Mouse (Mus musculus) heart, embryonic 16.5 days (tissue): ENCODE results near the gene Apobec1. TPM values are rescaled to one million over a fixed set of nuclear protein-coding genes. Genes with fewer than 3 reads are reported as not detected.
"Not testable (repeated sequence)": the region's sequence is repeated elsewhere in the genome, so short reads cannot be mapped to it uniquely, and the experiment has no call there.

Source experiments
- ATAC-seq: fragments of 200-750 bp; cut with Nextera tagmentation; replicated peaks from 2 replicates; pipeline ENCODE4 v1.8.0; 2017; ENCODE audit warnings: moderate number of reproducible peaks; ENCODE audit not compliant: insufficient read depth, low FRiP score; ENCODE audit errors: extremely low read depth
- H3K27ac ChIP-seq: fragments of 300-500 bp; sonication (generic); 2 replicates; pipeline ENCODE4 v1.5.1; 2014; ENCODE audit warnings: mild to moderate bottlenecking, low read length, control low read depth, moderate library complexity
- H3K27me3 ChIP-seq: fragments of 300-500 bp; sonication (generic); 2 replicates; pipeline ENCODE4 v1.6.1; 2014; ENCODE audit warnings: low read length, mixed read lengths; ENCODE audit not compliant: control insufficient read depth, insufficient read depth
- H3K36me3 ChIP-seq: fragments of 300-500 bp; sonication (generic); 2 replicates; pipeline ENCODE4 v1.6.1; 2014; ENCODE audit not compliant: control insufficient read depth, insufficient read depth
- H3K4me1 ChIP-seq: fragments of 300-500 bp; sonication (generic); 2 replicates; pipeline ENCODE4 v1.6.1; 2014; ENCODE audit warnings: low read length, mixed read lengths; ENCODE audit not compliant: control insufficient read depth, insufficient read depth
- H3K4me2 ChIP-seq: fragments of 300-500 bp; sonication (generic); 2 replicates; pipeline ENCODE4 v1.6.1; 2014; ENCODE audit warnings: low read depth, mild to moderate bottlenecking, control low read depth, low read length
- H3K4me3 ChIP-seq: fragments of 300-500 bp; sonication (generic); 2 replicates; pipeline ENCODE4 v1.5.1; 2014; ENCODE audit warnings: mild to moderate bottlenecking, control low read depth, low read length
- H3K9ac ChIP-seq: fragments of 300-500 bp; sonication (generic); 2 replicates; pipeline ENCODE4 v1.6.1; 2014; ENCODE audit warnings: low read length, control low read depth
- H3K9me3 ChIP-seq: fragments of 300-500 bp; sonication (generic); replicated peaks from 2 replicates; pipeline ENCODE4 v1.6.1; 2016; ENCODE audit warnings: low read length; ENCODE audit not compliant: control insufficient read depth
- WGBS: fragments of 180-500 bp; shearing (Covaris S2); extraction: QIAGEN DNeasy Blood & Tissue Kit; methylation state at CpG from one replicate; pipeline ENCODE4 v1.1.7; 2014; 5-methylcytosine and 5-hydroxymethylcytosine counted together
- polyA plus RNA-seq: library from polyadenylated mRNA; unstranded; fragments of >200 nt; fragmentation: Nextera tagmentation; extraction: Ambion mirVana; gene quantifications from 2 replicates; pipeline ENCODE4 v1.2.1, GENCODE M21; 2015

The Apobec1 gene
- polyA plus RNA-seq, 1 experiment from 2014 or later = 5.0 TPM

DNA sequence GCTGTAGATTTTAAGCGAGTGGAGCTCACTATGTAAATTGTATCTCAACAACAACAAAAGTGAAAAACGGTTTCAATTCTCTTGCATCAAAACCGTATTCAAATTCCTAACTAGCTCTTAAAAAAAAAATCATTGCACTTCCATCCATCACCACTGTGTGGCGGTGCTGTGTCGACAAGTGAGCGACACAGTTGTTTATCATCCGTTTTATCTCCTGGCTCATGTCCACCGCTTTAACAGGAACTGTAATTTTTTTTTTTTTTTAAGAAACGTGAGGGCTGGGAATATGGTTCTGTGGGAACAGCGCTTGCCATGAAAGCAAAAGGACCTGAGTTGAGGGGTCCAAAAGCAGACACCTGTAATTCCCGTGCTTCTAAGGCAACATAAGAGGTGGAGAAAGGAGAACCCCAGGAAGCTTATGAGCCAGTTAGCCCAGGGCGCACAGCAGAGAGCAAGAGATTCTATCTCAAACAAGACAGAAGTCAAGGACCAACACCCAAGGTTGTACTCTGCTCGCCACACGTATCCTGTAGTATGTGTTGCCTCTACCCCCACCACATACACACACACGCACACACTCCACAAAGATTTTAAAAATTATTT lies 45.2 kb downstream of the Apobec1 start:
- no peak overlapping the region for H3K9ac ChIP-seq
- H3K36me3 ChIP-seq = no peaks in the 10 kb centered on the region
- no peak overlapping the region for H3K4me3 ChIP-seq
- ATAC-seq = no peak
- no peak overlapping the region for H3K27ac ChIP-seq
- 23% methylated on average over 15 of the region's 15 CpGs for WGBS
- H3K9me3 ChIP-seq = no peaks in the 10 kb centered on the region
- H3K27me3 ChIP-seq = peaks cover 8% of the 10 kb centered on the region
- peak overlapping the region; percentile 7; the same call in 1 of the 2 replicates for H3K4me2 ChIP-seq
- H3K4me1 ChIP-seq = no peaks in the 10 kb centered on the region

DNA sequence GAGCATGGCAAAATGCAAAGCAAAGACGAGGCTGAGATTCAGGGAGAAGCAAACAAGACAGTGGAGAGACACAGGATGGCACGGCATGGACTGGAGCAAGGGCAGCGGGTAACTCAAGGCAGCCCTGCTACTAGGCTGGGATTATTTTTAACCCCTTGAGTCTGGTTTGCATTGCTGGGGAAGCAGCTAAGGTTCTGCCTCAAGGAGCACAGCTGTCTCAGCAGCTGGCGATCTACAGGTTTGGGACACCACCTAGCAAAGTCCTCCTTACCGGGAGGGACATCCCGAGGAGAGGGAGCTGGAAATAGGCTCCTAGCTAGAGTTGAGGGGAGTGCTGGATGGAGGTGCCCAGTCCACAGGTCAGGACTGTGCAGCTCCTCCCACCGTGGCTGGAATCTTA lies 47.0 kb downstream of the Apobec1 start:
- ATAC-seq = no peak

DNA sequence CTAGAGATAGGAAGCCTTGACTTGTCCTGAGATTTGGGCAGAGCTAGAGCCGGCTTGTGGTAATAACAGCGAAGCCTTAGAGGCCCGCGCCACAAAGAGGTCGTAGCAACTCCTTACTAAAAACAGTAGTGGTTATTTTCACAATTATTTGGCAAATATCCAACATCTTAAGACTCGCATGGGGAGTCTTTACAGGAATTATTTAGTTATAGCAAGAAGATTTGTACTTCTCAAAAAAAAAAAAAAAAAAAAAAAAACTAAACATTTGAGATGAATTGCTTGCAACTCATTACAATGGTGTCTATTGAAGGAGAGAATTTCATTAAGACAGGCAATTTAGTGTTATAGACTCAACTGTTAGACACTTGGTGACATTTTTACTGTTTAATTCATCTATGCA lies 48.1 kb downstream of the Apobec1 start:
- no peak overlapping the region for H3K4me3 ChIP-seq
- H3K9ac ChIP-seq = no peak overlapping the region
- H3K27me3 ChIP-seq = no peaks in the 10 kb centered on the region
- no peak overlapping the region for H3K27ac ChIP-seq
- H3K4me1 ChIP-seq = no peaks in the 10 kb centered on the region
- H3K4me2 ChIP-seq = no peak overlapping the region
- ATAC-seq = no peak
- no peaks in the 10 kb centered on the region for H3K9me3 ChIP-seq
- 70% methylated on average over 6 of the region's 6 CpGs for WGBS
- H3K36me3 ChIP-seq = no peaks in the 10 kb centered on the region

More for the DNA sequence above, 47.0 kb downstream of the Apobec1 start:
- Histone ChIP-seq H3K4me2 (no peak overlapping the region), H3K4me3 (no peak overlapping the region), H3K4me1 (no peaks in the 10 kb centered on the region), H3K27me3 (no peaks in the 10 kb centered on the region), H3K27ac (no peak overlapping the region), H3K9ac (no peak overlapping the region), H3K9me3 (no peaks in the 10 kb centered on the region), H3K36me3 (no peaks in the 10 kb centered on the region)
- WGBS = 24% methylated on average over 7 of the region's 7 CpGs

- H3K36me3 ChIP-seq = no peaks in the 10 kb centered on the region
- H3K4me1 ChIP-seq = no peaks in the 10 kb centered on the region
- WGBS = 59% methylated on average over 9 of the region's 9 CpGs
- H3K9ac ChIP-seq = no peak within 1 kb of the TSS
- no peak within 1 kb of the TSS for H3K27ac ChIP-seq
- no peaks in the 10 kb centered on the region for H3K27me3 ChIP-seq
- no peak within 1 kb of the TSS for H3K4me2 ChIP-seq
- H3K4me3 ChIP-seq = no peak within 1 kb of the TSS
- no peaks in the 10 kb centered on the region for H3K9me3 ChIP-seq
- ATAC-seq = no peak
These were observed 48.6 kb downstream of the Apobec1 start, which contains the start of gene Aicda for GRCm38 (mm10) chr6:122553606-122554005. TSS of gene Aicda (plus strand) at chr6:122553801.

DNA sequence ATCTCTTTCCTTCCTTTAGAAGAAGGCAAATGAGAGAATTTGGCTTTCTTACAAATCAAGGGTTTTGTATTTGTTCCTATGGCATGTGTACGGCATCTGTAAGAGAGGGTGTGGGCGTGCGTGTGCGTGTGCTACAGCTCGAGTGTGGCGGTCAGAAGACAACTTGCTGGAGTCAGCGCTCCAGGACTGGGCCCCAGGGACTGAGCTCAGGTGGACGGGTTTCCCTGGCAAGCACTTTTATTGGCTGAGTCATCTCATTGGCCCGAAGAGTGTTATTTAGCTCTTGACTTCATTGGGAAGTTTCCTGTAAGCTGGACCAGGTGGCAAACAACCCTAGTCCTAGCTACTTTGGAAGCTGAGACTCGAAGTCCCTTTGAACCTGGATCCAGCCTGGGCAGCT lies 56.3 kb downstream of the Apobec1 start:
- H3K4me2 ChIP-seq = no peak overlapping the region
- H3K36me3 ChIP-seq = no peaks in the 10 kb centered on the region
- H3K4me3 ChIP-seq = no peak overlapping the region
- 75% methylated on average over 10 of the region's 10 CpGs for WGBS
- no peak for ATAC-seq
- no peak overlapping the region for H3K9ac ChIP-seq
- no peak overlapping the region for H3K27ac ChIP-seq
- no peaks in the 10 kb centered on the region for H3K27me3 ChIP-seq
- H3K9me3 ChIP-seq = no peaks in the 10 kb centered on the region
- no peaks in the 10 kb centered on the region for H3K4me1 ChIP-seq

GRCm38 (mm10) chr6:122545289-122545882 lies 56.9 kb downstream of the Apobec1 start:
- 60% methylated on average over 9 of the region's 9 CpGs for WGBS
- no peak overlapping the region for H3K4me3 ChIP-seq
- no peaks in the 10 kb centered on the region for H3K27me3 ChIP-seq
- no peaks in the 10 kb centered on the region for H3K4me1 ChIP-seq
- ATAC-seq = no peak
- no peak overlapping the region for H3K27ac ChIP-seq
- H3K9me3 ChIP-seq = no peaks in the 10 kb centered on the region
- H3K9ac ChIP-seq = no peak overlapping the region
- H3K36me3 ChIP-seq = no peaks in the 10 kb centered on the region
- H3K4me2 ChIP-seq = no peak overlapping the region

DNA sequence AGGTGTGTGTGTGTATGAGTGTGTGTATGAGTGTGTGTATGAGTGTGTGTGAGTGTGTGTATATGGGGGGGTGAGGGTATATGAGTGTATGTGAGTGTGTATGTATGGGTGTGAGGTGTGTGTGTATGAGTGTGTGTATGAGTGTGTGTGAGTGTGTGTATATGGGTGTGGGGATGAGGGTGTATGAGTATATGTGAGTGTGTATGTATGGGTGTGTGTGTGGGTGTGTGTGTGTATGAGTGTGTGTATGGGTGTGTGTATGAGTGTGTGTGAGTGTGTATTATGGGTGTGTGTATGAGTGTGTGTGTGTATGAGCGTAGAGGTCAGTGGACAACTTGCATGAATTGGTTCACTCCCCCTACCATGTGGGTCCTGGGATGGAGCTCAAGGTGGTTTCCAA lies 57.6 kb downstream of the Apobec1 start:
- no peak overlapping the region for H3K4me2 ChIP-seq
- H3K4me3 ChIP-seq = no peak overlapping the region
- no peak overlapping the region for H3K9ac ChIP-seq
- 100% methylated on average over 1 of the region's 1 CpGs for WGBS
- H3K36me3 ChIP-seq = no peaks in the 10 kb centered on the region
- ATAC-seq = no peak
- H3K9me3 ChIP-seq = no peaks in the 10 kb centered on the region
- no peak overlapping the region for H3K27ac ChIP-seq
- no peaks in the 10 kb centered on the region for H3K27me3 ChIP-seq
- no peaks in the 10 kb centered on the region for H3K4me1 ChIP-seq

DNA sequence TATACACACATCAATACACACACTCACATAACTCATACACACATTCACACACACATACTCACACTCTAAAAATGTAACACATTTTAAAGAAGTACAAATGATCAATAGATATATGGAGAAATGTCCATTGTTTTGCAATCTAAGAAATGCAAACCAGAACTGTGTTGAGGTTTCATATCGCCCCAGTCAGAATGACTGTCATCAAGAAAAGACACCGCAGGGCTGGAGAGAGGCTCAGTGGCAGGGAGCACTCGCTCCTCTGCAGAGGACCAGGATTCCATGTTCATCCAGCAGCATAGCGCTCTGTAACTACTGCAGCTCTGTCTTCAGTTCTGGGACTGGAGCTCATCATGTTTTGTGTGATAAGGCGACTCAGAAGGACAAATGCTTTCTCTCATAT lies 58.7 kb downstream of the Apobec1 start:
- Histone ChIP-seq H3K4me3 (no peak overlapping the region), H3K4me1 (no peaks in the 10 kb centered on the region), H3K9ac (no peak overlapping the region), H3K27me3 (no peaks in the 10 kb centered on the region), H3K36me3 (no peaks in the 10 kb centered on the region), H3K4me2 (no peak overlapping the region), H3K9me3 (no peaks in the 10 kb centered on the region), H3K27ac (no peak overlapping the region)
- 62% methylated on average over 5 of the region's 5 CpGs for WGBS
- no peak for ATAC-seq

DNA sequence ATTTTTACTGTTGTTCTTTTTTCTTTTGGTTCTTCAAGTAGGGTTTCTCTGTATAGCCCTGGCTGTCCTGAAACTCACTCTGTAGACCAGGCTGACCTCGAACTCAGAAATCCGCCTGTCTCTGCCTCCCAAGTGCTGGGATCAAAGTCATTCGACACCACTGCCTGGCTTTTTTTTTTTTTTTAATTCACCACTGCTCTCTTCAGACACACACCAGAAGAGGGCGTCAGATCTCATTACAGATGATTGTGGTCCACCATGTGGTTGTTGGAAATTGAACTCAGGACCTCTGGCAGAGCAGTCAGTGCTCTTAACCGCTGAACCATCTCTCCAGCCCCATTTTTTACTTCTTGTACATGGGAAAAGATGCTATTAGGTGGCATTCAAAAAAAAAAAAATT lies 59.8 kb downstream of the Apobec1 start:
- not testable (repeated sequence) for H3K27ac ChIP-seq, H3K9ac ChIP-seq, H3K4me2 ChIP-seq, ATAC-seq, H3K4me3 ChIP-seq, H3K27me3 ChIP-seq, H3K4me1 ChIP-seq, H3K9me3 ChIP-seq, H3K36me3 ChIP-seq
- 70% methylated on average over 5 of the region's 5 CpGs for WGBS
